Mouse (Mus musculus) adrenal gland, adult 2 months (tissue): ENCODE measurements around the gene Olfr866. TPM values are rescaled to one million over a fixed set of nuclear protein-coding genes. Genes with fewer than 3 reads are reported as not detected.

ENCODE experiments used
- DNase-seq: peaks from one replicate; pipeline ENCODE4 v3.0.0; 2021
- long read RNA-seq: library from polyadenylated mRNA; stranded (forward); transcript quantifications from one replicate; pipeline ENCODE4 v2.0.0, GENCODE M21; 2021
- microRNA-seq, 2 experiments: library from miRNA; unstranded; fragments of <30 nt; microRNA quantifications; one replicate each; pipeline ENCODE4 v1.2.0; 2021
- polyA plus RNA-seq: library from polyadenylated mRNA; depleted of rRNA; stranded (reverse); fragments of >200 nt; gene quantifications from 2 replicates; pipeline ENCODE4 v1.2.3, GENCODE M21; 2012; rRNA removed
- total RNA-seq, 2 experiments: library from RNA; stranded (reverse); gene quantifications; 2 replicates each; pipeline ENCODE4 v1.2.3; 2021

Olfr866 gene
- not detected for total RNA-seq
- polyA plus RNA-seq: not detected in 2 replicates
- long read RNA-seq: 0 reads

DNA sequence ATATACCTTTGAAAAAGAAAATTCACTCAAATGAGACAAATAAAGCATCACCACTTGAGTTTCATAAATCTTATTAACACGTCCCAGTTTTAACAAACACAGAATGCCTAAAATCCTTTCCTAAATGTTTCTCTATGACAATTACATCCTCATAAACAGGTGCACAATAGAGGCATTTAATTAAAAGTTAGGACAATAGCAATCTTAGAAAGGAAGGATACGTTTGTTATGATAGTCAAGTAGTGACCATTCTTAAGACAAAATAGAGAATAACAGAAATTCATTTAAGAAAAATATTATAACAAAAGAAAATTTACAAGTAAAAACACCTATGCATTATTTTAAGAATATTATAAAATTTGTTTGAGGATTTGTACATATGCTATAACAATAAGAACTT is at the start of gene Olfr866:
Gene Olfr866 (minus strand): TSS at position 101 of the 400 bp plus-strand sequence.
- no peak for DNase-seq

DNA sequence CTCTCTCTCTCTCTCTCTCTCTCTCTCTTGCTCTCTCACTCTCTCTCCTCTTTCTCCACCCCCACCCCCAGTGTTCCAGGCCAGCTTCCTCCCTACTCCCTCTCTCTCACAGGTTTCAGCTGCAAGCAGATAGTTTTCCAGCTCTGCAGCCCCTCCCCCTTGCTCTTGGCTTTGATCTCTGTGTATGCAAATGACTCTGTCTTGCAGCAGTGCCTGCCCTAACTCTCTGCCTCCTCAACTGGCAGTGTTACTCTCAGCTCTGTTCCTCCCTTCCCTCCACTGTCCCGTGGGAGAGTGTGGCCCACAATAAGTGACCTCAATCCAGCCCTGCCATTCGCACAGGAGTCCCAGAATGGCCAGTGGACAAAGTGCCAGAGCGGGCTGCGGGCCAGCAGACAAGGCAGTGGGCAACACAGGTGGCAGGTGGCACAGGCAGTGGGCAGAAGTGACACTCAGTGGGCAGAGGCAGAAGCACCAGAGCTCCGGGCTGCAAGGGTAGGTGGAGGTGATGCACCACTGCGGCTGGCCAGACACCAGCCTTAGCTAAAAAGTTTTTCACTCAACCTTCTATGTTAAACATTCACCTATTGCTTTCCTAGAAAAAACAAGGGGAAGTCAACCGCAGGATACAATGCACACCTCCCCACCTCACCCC is 45.8 kb upstream of the Olfr866 start:
- no peak for DNase-seq

DNA sequence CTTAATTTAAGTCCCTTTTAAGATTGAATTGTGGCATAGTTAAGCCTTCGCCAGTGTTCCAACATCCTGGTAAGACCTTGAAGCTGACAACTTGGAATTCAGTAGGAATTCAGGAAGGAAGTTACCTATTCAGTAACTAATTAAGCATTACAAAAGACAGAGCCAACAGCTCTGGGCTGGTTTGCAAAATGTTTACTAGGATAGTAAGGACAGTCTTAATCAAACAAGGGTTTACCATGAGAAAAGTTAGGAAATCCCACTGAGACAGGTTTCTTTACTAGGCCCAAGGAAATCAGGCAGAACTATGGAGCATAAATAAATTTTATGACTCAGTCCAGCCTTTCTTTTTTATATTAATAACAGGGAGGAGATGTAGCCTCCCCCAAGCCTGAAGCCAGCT is 43.5 kb upstream of the Olfr866 start:
- no peak for DNase-seq

DNA sequence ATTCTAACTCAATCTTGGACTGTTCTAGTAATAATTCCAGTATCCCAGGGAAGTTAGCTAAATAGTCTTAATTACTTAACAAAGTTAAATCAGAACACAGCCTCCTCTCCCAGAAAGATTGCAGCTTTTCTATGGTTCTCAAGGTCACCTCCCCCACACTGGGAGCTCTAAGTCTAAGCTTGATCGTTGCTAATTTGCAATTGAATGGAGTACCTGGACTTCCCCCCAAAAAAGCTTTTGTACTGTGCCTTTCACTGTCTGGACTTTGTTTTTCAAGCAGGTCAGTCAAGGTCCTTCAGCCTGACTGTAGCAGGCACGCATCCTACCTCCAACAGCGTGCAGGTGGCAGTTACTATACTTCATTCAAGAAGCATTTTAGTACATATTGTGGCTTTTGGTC is 42.4 kb upstream of the Olfr866 start:
- no peak for DNase-seq

DNA sequence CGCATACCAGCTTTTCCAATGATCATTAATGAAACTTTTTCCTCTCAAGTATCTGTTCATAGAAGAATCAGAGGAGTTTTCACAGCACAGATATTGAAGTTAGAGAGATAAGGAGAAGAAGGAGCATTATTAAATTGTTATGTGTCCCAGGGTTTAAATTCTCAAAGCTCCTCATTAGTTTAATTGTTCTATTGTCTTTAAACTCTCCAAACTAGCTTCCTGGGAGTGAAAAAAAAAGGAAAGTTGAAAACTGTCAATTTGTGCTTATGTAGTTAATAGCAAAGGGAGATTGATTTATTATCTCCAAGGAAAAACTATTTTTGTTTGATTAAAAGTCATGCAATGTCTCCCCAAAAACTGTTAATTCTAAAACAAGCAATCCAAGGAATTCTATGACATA is 29.6 kb upstream of the Olfr866 start, which contains the start of gene Olfr867:
Gene Olfr867 (minus strand): TSS at position 101 of the 400 bp plus-strand sequence.
- no peak for DNase-seq

DNA sequence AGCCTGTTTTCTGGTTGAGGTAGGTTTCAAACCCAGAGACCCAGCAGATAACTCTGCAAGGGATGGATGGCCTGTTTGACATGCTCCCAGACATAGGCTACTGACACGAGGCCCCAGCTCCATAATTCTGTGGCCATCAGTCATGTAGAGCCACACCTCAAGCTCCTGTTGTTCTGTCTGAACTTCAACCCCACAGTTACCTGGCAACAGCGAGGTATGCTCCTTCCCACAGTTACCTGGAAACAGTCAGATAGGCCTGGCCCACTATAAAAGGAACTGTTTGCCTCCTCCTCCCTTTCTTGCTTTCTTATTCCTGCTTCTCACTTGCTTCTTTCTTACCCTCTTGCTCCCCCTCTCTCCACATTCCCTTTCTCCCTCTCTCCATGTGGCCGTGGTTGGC is 20.1 kb upstream of the Olfr866 start:
- DNase-seq: no peak

Small RNA genes within 50 kb of the gene (microRNA-seq; reads per million reads assigned to microRNA genes)
- gene Gm26231 (0 reads per million in 2 experiments), gene Gm44395 (0 reads per million in 2 experiments)

Other genes starting within 250 kb of the Olfr866 start
- not detected for gene Olfr58, start 247.8 kb downstream of the Olfr866 start, total RNA-seq
- not detected in 2 replicates for gene Olfr58, start 247.8 kb downstream of the Olfr866 start, polyA plus RNA-seq
- not detected for gene Olfr859, start 223.1 kb downstream of the Olfr866 start, total RNA-seq
- gene Olfr859, start 223.1 kb downstream of the Olfr866 start, polyA plus RNA-seq: not detected in 2 replicates
- gene Olfr860, start 178.3 kb downstream of the Olfr866 start, total RNA-seq: not detected
- gene Olfr860, start 178.3 kb downstream of the Olfr866 start, polyA plus RNA-seq: not detected in 2 replicates
- gene Olfr862, start 140.0 kb downstream of the Olfr866 start, total RNA-seq: not detected
- not detected in 2 replicates for gene Olfr862, start 140.0 kb downstream of the Olfr866 start, polyA plus RNA-seq
- not detected for gene Olfr77, start 111.2 kb downstream of the Olfr866 start, total RNA-seq
- not detected in 2 replicates for gene Olfr77, start 111.2 kb downstream of the Olfr866 start, polyA plus RNA-seq
- gene Olfr867, start 29.5 kb upstream of the Olfr866 start, total RNA-seq: not detected
- gene Olfr867, start 29.5 kb upstream of the Olfr866 start, polyA plus RNA-seq: not detected in 2 replicates
- gene Olfr868, start 70.6 kb upstream of the Olfr866 start, total RNA-seq: not detected
- not detected in 2 replicates for gene Olfr868, start 70.6 kb upstream of the Olfr866 start, polyA plus RNA-seq
- not detected for gene Olfr869, start 101.0 kb upstream of the Olfr866 start, total RNA-seq
- gene Olfr869, start 101.0 kb upstream of the Olfr866 start, polyA plus RNA-seq: not detected in 2 replicates
- not detected for gene Olfr870, start 146.0 kb upstream of the Olfr866 start, total RNA-seq
- gene Olfr870, start 146.0 kb upstream of the Olfr866 start, polyA plus RNA-seq: not detected in 2 replicates
- gene Olfr871, start 184.2 kb upstream of the Olfr866 start, total RNA-seq: not detected
- not detected in 2 replicates for gene Olfr871, start 184.2 kb upstream of the Olfr866 start, polyA plus RNA-seq
- gene Olfr872, start 209.1 kb upstream of the Olfr866 start, total RNA-seq: not detected
- gene Olfr872, start 209.1 kb upstream of the Olfr866 start, polyA plus RNA-seq: not detected in 2 replicates